Mouse (Mus musculus) cerebellum, adult 11 months (tissue): ENCODE measurements around the gene Gpr162.

Experiments
- DNase-seq: peaks from one replicate; pipeline ENCODE4 v3.0.0; 2022

Gene Gpr162

GRCm38 (mm10) chr6:124809775-124810538 lies 53.8 kb downstream of the Gpr162 start:
- peak; percentile 36 for DNase-seq

GRCm38 (mm10) chr6:124809052-124809774 lies 54.6 kb downstream of the Gpr162 start:
- DNase-seq = peak; percentile 83
